Mouse (Mus musculus) midbrain, embryonic 14.5 days (tissue): Measurements from ENCODE around the gene Cks1b. TPM values are rescaled to one million over a fixed set of nuclear protein-coding genes. Genes with fewer than 3 reads are reported as not detected.

Experiments used
- ATAC-seq: fragments of 200-750 bp; cut with Nextera tagmentation; 2 replicates; pipeline ENCODE4 v1.8.0; 2017; ENCODE audit warnings: moderate number of reproducible peaks, moderate library complexity; ENCODE audit not compliant: low FRiP score, low TSS enrichment
- DNase-seq: peaks from one replicate; pipeline ENCODE4 v3.0.0-alpha.2; 2015
- H3K27ac ChIP-seq: fragments of 300-500 bp; sonication (generic); replicated peaks from 2 replicates; pipeline ENCODE4 v1.5.1; 2014; ENCODE audit warnings: mild to moderate bottlenecking, low read depth, low read length, moderate library complexity
- H3K27me3 ChIP-seq: fragments of 300-500 bp; sonication (generic); 2 replicates; pipeline ENCODE4 v1.6.1; 2014; ENCODE audit warnings: low read length, control low read depth, mixed read lengths; ENCODE audit not compliant: control insufficient read depth, insufficient read depth
- H3K36me3 ChIP-seq: fragments of 300-500 bp; sonication (generic); 2 replicates; pipeline ENCODE4 v1.6.1; 2014; ENCODE audit warnings: low read length, control low read depth; ENCODE audit not compliant: control insufficient read depth, insufficient read depth
- H3K4me1 ChIP-seq: fragments of 300-500 bp; sonication (generic); 2 replicates; pipeline ENCODE4 v1.6.1; 2014; ENCODE audit warnings: mild to moderate bottlenecking, antibody characterized with exemption, low read length, control low read depth; ENCODE audit not compliant: control insufficient read depth, insufficient read depth
- H3K4me2 ChIP-seq: fragments of 300-500 bp; sonication (generic); 2 replicates; pipeline ENCODE4 v1.6.1; 2014; ENCODE audit warnings: mild to moderate bottlenecking, low read length, moderate library complexity
- H3K4me3 ChIP-seq: fragments of 300-500 bp; sonication (generic); replicated peaks from 2 replicates; pipeline ENCODE4 v1.5.1; 2014; ENCODE audit warnings: low read depth, low read length
- H3K9ac ChIP-seq: fragments of 300-500 bp; sonication (generic); replicated peaks from 2 replicates; pipeline ENCODE4 v1.6.1; 2014; ENCODE audit warnings: mild to moderate bottlenecking, low read length, moderate library complexity
- H3K9me3 ChIP-seq: fragments of 300-500 bp; sonication (generic); 2 replicates; pipeline ENCODE4 v1.6.1; 2016; ENCODE audit warnings: low read length, control low read depth, mixed read lengths; ENCODE audit not compliant: control insufficient read depth
- WGBS: fragments of 180-500 bp; shearing (Covaris S2); extraction: QIAGEN DNeasy Blood & Tissue Kit; methylation state at CpG from one replicate; pipeline ENCODE4 v1.1.7; 2014; 5-methylcytosine and 5-hydroxymethylcytosine counted together
- polyA plus RNA-seq: library from polyadenylated mRNA; unstranded; fragments of >200 nt; fragmentation: Nextera tagmentation; extraction: Ambion mirVana; gene quantifications from 2 replicates; pipeline ENCODE4 v1.2.1, GENCODE M21; 2014

Gene Cks1b
- polyA plus RNA-seq, 1 experiment from 2014 or later = 115 TPM

GRCm38 (mm10) chr3:89378394-89379067 is 39.7 kb downstream of the Cks1b start:
- whole genome bisulfite sequencing = 1% methylated on average over 29 of the region's 29 CpGs
- Histone ChIP-seq H3K4me2 (peak overlapping the region; percentile 84), H3K27me3 (no peaks in the 10 kb centered on the region), H3K27ac (peak overlapping the region; percentile 3; the same call in 1 of the 2 replicates), H3K36me3 (no peaks in the 10 kb centered on the region), H3K9ac (peak overlapping the region; percentile 66), H3K4me3 (peak overlapping the region; percentile 46), H3K9me3 (no peaks in the 10 kb centered on the region), H3K4me1 (peaks cover 11% of the 10 kb centered on the region; the same call in 1 of the 2 replicates)
- peak; percentile 87 for DNase-seq
- ATAC-seq = peak; percentile 86

GRCm38 (mm10) chr3:89377831-89378230 is 40.4 kb downstream of the Cks1b start:
- ATAC-seq = peak; percentile 26; the same call in 1 of the 2 replicates
- H3K27ac ChIP-seq = no peak overlapping the region
- DNase-seq = no peak
- H3K9ac ChIP-seq = peak overlapping the region; percentile 66; the same call in 1 of the 2 replicates
- peak overlapping the region; percentile 84 for H3K4me2 ChIP-seq
- H3K4me3 ChIP-seq = no peak overlapping the region
- WGBS = 72% methylated on average over 4 of the region's 4 CpGs
- H3K4me1 ChIP-seq = peaks cover 11% of the 10 kb centered on the region; the same call in 1 of the 2 replicates
- no peaks in the 10 kb centered on the region for H3K9me3 ChIP-seq
- H3K27me3 ChIP-seq = no peaks in the 10 kb centered on the region
- H3K36me3 ChIP-seq = no peaks in the 10 kb centered on the region

- Histone ChIP-seq H3K27ac (no peak overlapping the region), H3K9me3 (no peaks in the 10 kb centered on the region), H3K9ac (no peak overlapping the region), H3K4me2 (no peak overlapping the region), H3K36me3 (no peaks in the 10 kb centered on the region), H3K4me3 (no peak overlapping the region), H3K27me3 (no peaks in the 10 kb centered on the region), H3K4me1 (peaks cover 7% of the 10 kb centered on the region; the same call in 1 of the 2 replicates)
- ATAC-seq (no peak), DNase-seq (no peak)
- WGBS = 51% methylated on average over 5 of the region's 5 CpGs
These were observed 44.5 kb downstream of the Cks1b start for GRCm38 (mm10) chr3:89373581-89374231.

GRCm38 (mm10) chr3:89367338-89367737 is 50.8 kb downstream of the Cks1b start:
- ATAC-seq = no peak
- Histone ChIP-seq H3K4me1 (no peaks in the 10 kb centered on the region), H3K27me3 (no peaks in the 10 kb centered on the region), H3K9me3 (no peaks in the 10 kb centered on the region), H3K36me3 (no peaks in the 10 kb centered on the region), H3K4me2 (no peak overlapping the region), H3K9ac (no peak overlapping the region), H3K27ac (no peak overlapping the region), H3K4me3 (no peak overlapping the region)
- 75% methylated on average over 11 of the region's 11 CpGs for WGBS
- DNase-seq = no peak

GRCm38 (mm10) chr3:89365486-89366414 is 52.4 kb downstream of the Cks1b start:
- H3K4me1 ChIP-seq = no peaks in the 10 kb centered on the region
- WGBS = 75% methylated on average over 20 of the region's 20 CpGs
- ATAC-seq = no peak

More at GRCm38 (mm10) chr3:89365486-89366414, 52.4 kb downstream of the Cks1b start:
- Histone ChIP-seq H3K36me3 (no peaks in the 10 kb centered on the region), H3K4me2 (no peak overlapping the region), H3K27me3 (no peaks in the 10 kb centered on the region), H3K9ac (no peak overlapping the region), H3K4me3 (no peak overlapping the region), H3K27ac (no peak overlapping the region), H3K9me3 (no peaks in the 10 kb centered on the region)
- no peak for DNase-seq

Other genes starting within 250 kb of the Cks1b start
- 104 and 123 TPM in 2 replicates for gene Scamp3, start 240.9 kb downstream of the Cks1b start, polyA plus RNA-seq
- gene Fam189b, start 235.2 kb downstream of the Cks1b start, polyA plus RNA-seq = 25.0 and 25.3 TPM in 2 replicates
- gene Gba, start 215.5 kb downstream of the Cks1b start, polyA plus RNA-seq = 42.0 and 47.8 TPM in 2 replicates
- gene Thbs3, start 203.2 kb downstream of the Cks1b start, polyA plus RNA-seq = 46.0 and 47.6 TPM in 2 replicates
- 144 and 151 TPM in 2 replicates for gene Mtx1, start 191.3 kb downstream of the Cks1b start, polyA plus RNA-seq
- gene Muc1, start 189.3 kb downstream of the Cks1b start, polyA plus RNA-seq = 2.1 and 2.4 TPM in 2 replicates
- gene Krtcap2, start 172.4 kb downstream of the Cks1b start, polyA plus RNA-seq = 199 and 237 TPM in 2 replicates
- 63.4 and 71.8 TPM in 2 replicates for gene Trim46, start 172.1 kb downstream of the Cks1b start, polyA plus RNA-seq
- gene Dpm3, start 159.0 kb downstream of the Cks1b start, polyA plus RNA-seq = 71.6 and 84.1 TPM in 2 replicates
- gene Slc50a1, start 147.8 kb downstream of the Cks1b start, polyA plus RNA-seq = 35.3 and 38.1 TPM in 2 replicates
- 5.2 and 8.7 TPM in 2 replicates for gene Efna1, start 137.2 kb downstream of the Cks1b start, polyA plus RNA-seq
- 31.1 and 43.4 TPM in 2 replicates for gene Efna3, start 95.4 kb downstream of the Cks1b start, polyA plus RNA-seq
- gene Efna4, start 80.4 kb downstream of the Cks1b start, polyA plus RNA-seq = 5.6 and 5.9 TPM in 2 replicates
- gene Adam15, start 68.4 kb downstream of the Cks1b start, polyA plus RNA-seq = 32.2 and 36.2 TPM in 2 replicates
- 0.14 and 0.36 TPM in 2 replicates for gene Dcst2, start 56.4 kb downstream of the Cks1b start, polyA plus RNA-seq
- 0.54 and 0.55 TPM in 2 replicates for gene Dcst1, start 53.1 kb downstream of the Cks1b start, polyA plus RNA-seq
- 0.42 and 0.47 TPM in 2 replicates for gene Zbtb7b, start 23.6 kb downstream of the Cks1b start, polyA plus RNA-seq
- gene Lenep, start 15.6 kb downstream of the Cks1b start, polyA plus RNA-seq = 0.53 TPM in 1 of 2 replicates, not detected in the other
- gene Flad1, start 6.5 kb downstream of the Cks1b start, polyA plus RNA-seq = 34.8 and 34.9 TPM in 2 replicates
- 5.9 and 10.2 TPM in 2 replicates for gene Shc1, start 60 bp upstream of the Cks1b start, polyA plus RNA-seq
- 43.4 and 50.6 TPM in 2 replicates for gene Pygo2, start 11.8 kb upstream of the Cks1b start, polyA plus RNA-seq
- gene Pbxip1, start 18.3 kb upstream of the Cks1b start, polyA plus RNA-seq = 7.6 and 9.7 TPM in 2 replicates
- gene Pmvk, start 36.2 kb upstream of the Cks1b start, polyA plus RNA-seq = 106 and 132 TPM in 2 replicates
- gene Kcnn3, start 101.8 kb upstream of the Cks1b start, polyA plus RNA-seq = 5.3 and 6.4 TPM in 2 replicates